Mouse (Mus musculus) spleen, embryonic (tissue): ENCODE data around the gene Colq.

Source experiments
- CTCF ChIA-PET: fragments of 350-600 bp; sonication (Branson Sonifier 250); formaldehyde crosslinking; loops from one replicate; lab custom pipeline; 2022; lab: Charles Lee

Gene Colq

GRCm38 (mm10) chr14:31576846-31577697 lies 14.1 kb downstream of the Colq start:
- CTCF ChIA-PET, result interaction anchor here (0.7 kb wide), 2 partner anchors 65 to 1216 kb away, joined by 8 to 11 read pairs; no protein-coding TSS in a partner anchor

GRCm38 (mm10) chr14:31575866-31576265 lies 15.3 kb downstream of the Colq start:
- CTCF ChIA-PET, result no interaction called here

- CTCF ChIA-PET, result no interaction called here
Observed at GRCm38 (mm10) chr14:31574903-31575665, 16.1 kb downstream of the Colq start.

- CTCF ChIA-PET, result no interaction called here
Observed at GRCm38 (mm10) chr14:31572561-31573175, 18.5 kb downstream of the Colq start.

GRCm38 (mm10) chr14:31571419-31571818 lies 19.7 kb downstream of the Colq start:
- CTCF ChIA-PET, result no interaction called here

- CTCF ChIA-PET, result no interaction called here
Observed at GRCm38 (mm10) chr14:31570131-31570951, 20.8 kb downstream of the Colq start.

- CTCF ChIA-PET, result no interaction called here
Observed at GRCm38 (mm10) chr14:31569151-31569631, 22.0 kb downstream of the Colq start.

- CTCF ChIA-PET, result interaction anchor here (0.6 kb wide), 1 partner anchor 45 kb away, joined by 3 read pairs; no protein-coding TSS in a partner anchor
Observed at GRCm38 (mm10) chr14:31565478-31566212, 25.5 kb downstream of the Colq start.

GRCm38 (mm10) chr14:31564452-31565179 lies 26.5 kb downstream of the Colq start:
- CTCF ChIA-PET, result interaction anchor here (0.6 kb wide), 1 partner anchor 46 kb away, joined by 3 read pairs; no protein-coding TSS in a partner anchor

GRCm38 (mm10) chr14:31560886-31561285 lies 30.3 kb downstream of the Colq start:
- CTCF ChIA-PET, result no interaction called here

- CTCF ChIA-PET, result no interaction called here
Observed at GRCm38 (mm10) chr14:31559216-31559615, 31.9 kb downstream of the Colq start.

- CTCF ChIA-PET, result no interaction called here
Observed at GRCm38 (mm10) chr14:31557784-31558183, 33.4 kb downstream of the Colq start.

GRCm38 (mm10) chr14:31557273-31557672 lies 33.9 kb downstream of the Colq start:
- CTCF ChIA-PET, result no interaction called here

- CTCF ChIA-PET, result no interaction called here
Observed at GRCm38 (mm10) chr14:31556526-31557260, 34.5 kb downstream of the Colq start.

- CTCF ChIA-PET, result no interaction called here
Observed at GRCm38 (mm10) chr14:31555963-31556434, 35.1 kb downstream of the Colq start.

GRCm38 (mm10) chr14:31555021-31555420 lies 36.1 kb downstream of the Colq start:
- CTCF ChIA-PET, result interaction anchor here (0.6 kb wide), 1 partner anchor 65 kb away, joined by 3 read pairs; no protein-coding TSS in a partner anchor

- CTCF ChIA-PET, result no interaction called here
Observed at GRCm38 (mm10) chr14:31543885-31544442, 47.2 kb downstream of the Colq start.

GRCm38 (mm10) chr14:31537298-31537697 lies 53.8 kb downstream of the Colq start:
- CTCF ChIA-PET, result no interaction called here
